Mouse (Mus musculus) liver (tissue): ENCODE data around the gene Dram1.
"Not testable (repeated sequence)": the region's sequence is repeated elsewhere in the genome, so short reads cannot be mapped to it uniquely, and the experiment has no call there.

Experiments used
- DNase-seq: peaks from one replicate; pipeline ENCODE4 v3.0.0-alpha.2; 2020; ENCODE audit warnings: mixed read lengths

Dram1 gene

DNA sequence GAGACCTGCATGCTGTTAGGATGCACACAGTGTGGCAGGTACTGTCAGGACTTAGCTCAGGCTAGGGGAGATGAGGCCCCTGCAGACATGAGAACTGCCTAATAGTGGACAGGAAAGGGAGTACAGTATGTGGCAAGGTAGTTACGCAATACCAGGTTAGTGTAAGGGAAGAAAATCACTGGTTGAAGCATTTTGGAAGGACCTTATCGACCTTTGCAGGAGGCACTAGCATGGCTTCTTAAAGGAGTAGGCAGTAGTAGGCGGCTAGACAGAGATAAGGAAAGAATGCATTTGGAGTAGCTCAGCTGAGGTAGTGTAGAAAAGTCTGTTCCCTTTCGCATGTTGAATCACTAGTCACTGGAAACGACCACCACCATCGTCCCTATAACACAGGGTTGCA is 6.9 kb upstream of the Dram1 start:
- no peak for DNase-seq

DNA sequence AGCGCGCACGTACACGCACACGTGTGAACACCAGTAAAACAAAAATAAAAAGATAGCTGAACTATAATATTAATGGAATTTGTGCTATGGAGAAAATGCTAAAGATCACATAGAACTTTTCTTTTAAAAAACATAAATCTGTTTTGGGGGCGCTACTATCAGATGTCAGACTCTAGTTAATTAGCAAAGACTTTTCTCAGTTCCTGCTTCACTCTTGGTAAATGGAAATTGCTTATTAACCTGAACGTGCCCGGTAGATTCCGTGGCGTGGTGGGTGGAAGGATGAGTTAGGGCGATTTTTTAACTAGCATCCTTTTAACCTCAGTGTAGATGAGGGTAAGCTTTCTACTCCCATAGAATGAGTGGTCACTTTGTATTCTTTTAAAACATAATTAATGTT is 6.4 kb upstream of the Dram1 start:
- no peak for DNase-seq

DNA sequence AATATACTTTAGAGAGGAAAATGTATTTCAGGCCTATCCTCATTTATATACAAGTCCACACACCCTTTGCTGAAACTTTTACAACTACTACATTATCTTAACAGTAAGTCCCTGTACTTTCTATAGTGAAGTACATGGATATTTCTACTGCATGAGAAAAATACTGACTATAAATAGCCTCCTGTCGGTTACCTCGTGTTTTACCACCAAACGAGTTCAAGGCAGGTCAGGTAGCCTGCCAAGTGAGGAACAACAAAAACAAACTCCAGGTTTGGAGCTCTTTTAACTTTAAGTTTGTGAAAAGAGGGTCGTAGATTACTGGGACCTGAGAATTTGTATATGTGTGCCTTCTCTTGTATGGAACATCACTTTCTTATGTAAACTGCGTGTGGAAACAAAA is 5.2 kb upstream of the Dram1 start:
- DNase-seq, result no peak

DNA sequence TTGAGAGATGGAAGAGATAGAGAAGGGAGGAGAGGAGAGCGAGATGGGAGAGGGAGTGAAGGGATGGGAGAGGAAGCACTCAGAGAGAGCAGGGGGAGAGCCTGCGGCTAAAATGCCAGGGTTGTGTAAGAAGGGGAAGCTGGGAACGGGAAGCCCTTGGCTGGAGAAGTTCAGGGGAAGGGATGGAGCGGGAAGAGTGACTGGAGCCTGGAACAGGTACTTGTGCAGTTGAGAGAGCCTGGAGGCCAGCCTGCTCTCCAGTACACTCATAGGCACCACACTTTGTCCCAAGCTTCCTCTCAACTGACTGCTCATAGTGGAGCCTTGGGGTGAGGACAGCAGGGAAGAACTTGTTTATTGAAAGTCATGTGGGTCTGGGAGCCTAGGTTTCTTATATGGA is 4.6 kb upstream of the Dram1 start:
- no peak for DNase-seq

DNA sequence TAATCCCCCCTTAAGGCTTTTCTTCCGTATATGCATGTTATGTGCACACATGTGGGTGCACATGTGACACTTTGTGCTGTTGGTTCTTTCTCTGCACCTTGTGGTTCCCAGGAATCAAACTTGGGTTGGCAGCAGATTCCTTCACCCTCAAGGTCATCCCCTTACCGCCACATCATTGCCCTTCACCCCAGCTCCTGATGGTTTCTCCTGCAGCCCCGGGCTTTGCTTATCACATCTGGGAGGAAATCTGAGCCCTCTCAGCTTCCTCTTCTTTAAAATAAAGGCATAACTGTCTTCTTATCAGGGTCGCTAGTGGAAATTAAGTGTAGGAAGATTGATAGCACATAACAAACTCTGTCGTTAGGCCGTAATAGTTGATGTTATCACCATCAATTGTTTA is 3.1 kb upstream of the Dram1 start:
- no peak for DNase-seq

DNA sequence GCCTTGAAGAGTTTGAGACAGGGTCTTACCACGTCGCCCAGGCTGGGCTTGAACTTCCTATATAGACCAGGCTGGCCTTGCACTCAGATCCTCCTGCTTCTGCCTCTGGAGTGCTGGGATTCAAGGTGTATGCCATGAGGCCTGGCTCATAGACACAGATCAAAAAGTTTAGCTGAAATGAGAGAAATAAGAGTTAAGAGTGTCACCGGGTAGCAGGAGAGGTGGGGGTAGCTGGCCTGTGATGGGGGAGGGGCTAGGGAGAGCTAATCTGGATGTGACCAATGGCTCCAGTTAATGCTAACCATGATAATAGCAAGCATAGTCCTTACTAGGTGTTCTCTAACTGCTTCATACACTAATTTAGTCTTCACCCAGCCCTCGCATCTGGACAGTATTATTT is 2.4 kb upstream of the Dram1 start:
- DNase-seq, result no peak

DNA sequence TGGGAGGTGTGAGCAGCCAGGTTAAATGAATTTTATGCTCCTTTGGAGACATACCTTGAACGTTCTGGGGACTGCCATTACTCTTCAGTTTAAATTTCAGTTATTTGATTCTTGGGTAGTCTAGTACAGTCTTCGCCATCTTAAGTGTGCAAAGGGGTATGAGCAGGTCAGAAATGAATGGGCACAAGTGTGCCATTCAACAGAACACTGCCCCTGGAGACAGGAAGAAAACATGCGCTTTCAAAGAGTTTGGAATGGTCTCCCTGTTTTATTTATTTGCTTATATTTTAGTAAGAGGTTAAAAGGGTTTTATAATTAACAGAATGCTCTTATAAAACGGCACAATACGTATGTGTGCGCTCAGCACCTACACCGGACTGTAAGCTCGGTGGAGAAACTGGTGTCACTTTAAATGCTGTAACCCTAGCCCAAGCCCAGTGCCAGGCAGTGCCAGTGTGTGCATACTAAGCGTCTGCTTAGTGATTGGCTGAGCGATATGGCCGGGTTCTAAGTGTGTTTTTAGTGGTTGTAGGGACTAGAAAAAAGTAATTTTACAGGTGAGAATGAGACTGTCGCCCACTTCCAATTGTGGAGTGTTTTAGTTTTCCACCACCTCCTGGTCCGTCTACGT is 1.7 kb upstream of the Dram1 start:
- DNase-seq, result no peak

DNA sequence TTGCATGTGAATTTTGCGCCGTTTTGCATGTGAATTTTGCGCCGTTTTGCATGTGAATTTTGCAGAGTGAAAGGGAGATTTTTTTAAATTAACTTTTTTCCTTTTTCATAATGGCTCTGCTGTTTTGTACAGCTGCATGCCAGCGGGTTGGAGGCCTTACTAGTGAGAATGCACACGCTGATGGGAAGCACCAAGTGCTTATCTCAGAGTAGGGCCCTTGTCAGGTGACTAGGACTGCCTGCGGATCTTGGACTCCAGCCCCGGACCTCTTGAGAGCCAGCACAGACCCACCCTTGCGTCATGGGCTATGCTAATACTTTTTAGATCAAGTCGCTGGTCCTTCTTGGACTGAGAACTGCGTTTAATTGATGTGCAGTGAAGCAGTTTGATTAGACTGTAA is 1.1 kb upstream of the Dram1 start:
- peak; percentile 73 for DNase-seq

DNA sequence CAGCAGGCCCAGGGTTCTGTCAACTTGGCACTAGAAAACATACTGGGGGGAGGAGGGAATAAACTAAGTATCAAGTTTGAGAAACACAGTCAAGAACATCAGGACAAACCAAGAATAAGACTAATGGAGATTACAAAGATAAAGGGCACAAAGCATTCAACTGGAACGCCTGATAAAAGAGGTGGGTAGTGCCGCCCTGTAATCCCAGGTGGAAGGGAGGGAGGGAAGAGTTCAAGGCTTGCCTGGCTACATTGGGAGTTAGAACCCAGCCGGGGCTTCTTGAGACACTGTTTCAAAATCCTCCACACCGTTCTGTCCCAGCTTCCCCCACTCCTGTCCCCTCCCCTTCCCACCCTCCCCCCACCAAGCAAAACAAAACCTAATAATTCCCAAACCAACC is 1.2 kb downstream of the Dram1 start:
- no peak for DNase-seq

DNA sequence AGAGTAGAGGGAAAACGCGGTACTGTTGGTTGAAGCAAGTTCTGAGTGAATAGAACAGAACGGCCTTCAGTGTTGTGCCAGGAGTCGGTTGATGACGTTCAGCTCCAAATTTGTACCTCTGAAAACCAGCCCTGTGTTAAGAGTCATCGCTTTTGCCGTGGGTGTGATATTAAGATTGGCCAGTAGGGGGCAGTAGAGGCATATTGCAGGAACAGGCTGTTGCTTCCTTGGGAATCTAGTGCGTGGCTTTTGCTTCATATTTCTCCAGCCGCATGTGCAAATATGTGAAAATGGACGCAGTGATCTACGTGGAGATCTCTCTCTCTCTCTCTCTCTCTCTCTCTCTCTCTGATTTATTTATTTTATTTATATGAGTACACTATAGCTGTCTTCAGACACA is 2.1 kb downstream of the Dram1 start:
- peak; percentile 82 for DNase-seq

DNA sequence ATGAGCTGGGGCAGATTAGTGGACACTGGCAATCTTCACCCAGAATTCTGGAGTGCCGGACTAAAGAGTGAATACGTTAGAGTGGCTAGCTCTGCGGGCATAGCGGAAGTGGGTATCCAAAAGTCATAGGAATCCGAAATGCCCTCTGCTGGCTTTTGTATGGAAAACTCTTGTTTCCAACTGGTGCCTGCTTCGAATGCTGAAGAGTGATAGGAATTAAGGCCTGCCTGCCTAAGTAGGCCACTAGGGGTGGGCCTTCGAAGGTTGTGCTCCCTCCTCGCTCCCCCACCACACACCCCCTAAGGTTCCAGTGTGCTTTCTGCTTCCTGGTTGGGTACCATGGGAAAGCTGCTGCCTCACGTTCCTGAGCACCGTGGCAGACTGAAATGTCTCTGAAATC is 3.9 kb downstream of the Dram1 start:
- DNase-seq, result no peak

DNA sequence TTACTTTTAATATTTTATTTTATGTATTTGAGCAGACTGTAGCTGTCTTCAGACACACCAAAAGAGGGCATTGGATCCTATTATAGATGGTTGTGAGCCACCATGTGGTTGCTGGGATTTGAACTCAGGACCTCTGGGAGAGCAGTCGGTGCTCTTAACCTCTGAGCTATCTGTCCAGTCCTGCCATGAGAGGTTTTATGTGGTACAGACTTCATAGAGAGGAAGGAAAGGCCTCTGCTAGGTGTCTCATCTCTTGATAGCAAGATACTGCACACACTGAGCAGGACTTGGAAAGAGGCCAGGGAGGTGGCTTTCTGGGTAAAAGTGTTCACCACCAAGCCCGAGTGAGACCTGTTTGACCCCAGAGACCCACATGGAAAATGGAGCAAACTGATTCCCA is 5.9 kb downstream of the Dram1 start:
- DNase-seq, result not testable (repeated sequence)

DNA sequence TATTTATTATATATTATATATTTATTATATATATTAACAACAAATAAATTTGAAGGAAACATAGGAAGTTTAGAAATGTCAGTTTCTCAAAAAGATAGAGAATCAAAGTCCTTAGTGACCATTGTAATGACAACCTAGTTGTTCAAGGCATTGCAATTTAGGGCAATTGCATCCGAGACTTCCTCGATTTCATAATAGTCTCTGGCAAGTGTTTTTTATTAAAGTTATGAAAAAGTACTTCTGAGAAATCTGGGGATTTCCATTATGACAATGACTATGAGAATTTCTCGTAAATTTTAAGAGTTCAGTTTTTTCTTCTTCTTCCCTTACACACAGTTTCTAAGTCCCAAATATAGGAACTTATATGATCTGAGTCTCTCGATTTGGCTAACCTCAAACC is 6.4 kb downstream of the Dram1 start:
- no peak for DNase-seq

DNA sequence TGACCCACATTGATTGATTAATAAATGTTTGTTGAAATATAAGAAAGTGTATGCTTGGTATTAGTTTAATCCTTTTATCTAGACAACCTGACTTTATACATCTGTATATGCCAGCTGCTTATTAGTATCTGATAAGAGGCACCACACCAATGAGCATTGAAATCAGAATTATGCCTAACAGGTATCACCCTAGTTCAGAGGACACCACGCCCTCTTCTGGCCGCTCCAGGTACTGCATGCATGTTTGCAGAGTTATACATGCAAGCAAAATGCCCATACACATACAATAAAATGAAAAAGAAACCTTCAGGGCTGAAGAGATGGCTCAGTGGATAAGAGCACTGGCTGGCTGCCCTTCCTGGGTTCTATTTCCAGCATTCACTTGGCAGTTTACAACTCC is 7.1 kb downstream of the Dram1 start:
- peak; percentile 45 for DNase-seq

DNA sequence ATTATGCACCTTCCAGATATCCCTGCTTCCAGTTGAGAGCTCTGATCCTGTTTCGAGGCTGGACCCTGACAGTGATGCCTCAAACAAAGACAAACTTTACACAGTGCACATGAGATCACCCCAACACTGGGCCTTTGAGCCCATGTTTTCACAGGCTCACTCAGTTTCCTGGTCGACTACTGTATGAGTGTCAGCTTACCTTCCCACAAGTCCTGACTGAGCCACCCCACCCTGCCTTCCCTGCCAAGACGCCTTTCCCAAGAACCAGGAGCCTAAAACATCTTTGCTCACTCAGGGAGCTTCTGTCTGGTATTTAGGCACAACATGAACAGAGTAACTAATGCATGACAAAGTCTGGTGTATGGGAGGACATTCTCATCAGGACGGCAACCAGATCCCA is 9.6 kb downstream of the Dram1 start:
- DNase-seq, result no peak

DNA sequence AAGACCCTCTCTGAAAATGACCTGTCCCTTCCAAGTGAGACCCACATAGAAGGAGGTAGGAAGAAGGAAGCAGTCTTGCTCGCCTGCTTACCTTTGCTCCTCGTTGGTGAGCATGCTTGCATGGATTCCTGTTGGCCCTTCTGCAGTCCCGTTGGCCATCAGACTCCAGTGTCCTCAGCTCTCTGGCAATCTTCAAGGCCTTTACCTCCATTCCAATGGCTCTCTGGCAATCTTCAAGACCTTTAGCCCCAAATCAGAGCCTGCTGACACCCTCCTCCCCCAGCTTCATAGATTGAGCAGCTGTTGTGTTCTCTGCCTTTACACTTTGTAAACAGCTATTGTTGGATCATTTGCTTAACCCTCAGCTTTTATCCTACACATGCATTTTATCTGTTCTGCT is 14.7 kb downstream of the Dram1 start:
- DNase-seq, result no peak

DNA sequence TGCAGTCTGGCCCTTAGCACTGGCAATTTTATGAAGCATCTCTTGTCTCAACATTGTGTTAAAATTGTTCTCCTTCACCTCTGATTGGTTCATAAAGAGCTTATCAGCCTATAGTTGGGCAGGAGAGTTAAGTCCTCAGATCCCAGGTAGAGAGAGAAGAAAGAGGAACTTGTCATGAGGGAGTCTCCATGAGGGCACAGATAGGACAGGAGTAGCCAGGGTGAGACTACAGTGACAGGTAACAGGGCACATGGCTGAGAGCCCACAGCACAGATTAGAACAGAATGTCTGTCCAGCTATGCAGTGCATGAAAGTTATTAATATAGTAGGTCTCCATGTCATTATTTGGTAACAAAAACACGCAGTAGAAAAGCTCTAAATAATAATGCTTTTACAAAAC is 16.7 kb downstream of the Dram1 start:
- no peak for DNase-seq

DNA sequence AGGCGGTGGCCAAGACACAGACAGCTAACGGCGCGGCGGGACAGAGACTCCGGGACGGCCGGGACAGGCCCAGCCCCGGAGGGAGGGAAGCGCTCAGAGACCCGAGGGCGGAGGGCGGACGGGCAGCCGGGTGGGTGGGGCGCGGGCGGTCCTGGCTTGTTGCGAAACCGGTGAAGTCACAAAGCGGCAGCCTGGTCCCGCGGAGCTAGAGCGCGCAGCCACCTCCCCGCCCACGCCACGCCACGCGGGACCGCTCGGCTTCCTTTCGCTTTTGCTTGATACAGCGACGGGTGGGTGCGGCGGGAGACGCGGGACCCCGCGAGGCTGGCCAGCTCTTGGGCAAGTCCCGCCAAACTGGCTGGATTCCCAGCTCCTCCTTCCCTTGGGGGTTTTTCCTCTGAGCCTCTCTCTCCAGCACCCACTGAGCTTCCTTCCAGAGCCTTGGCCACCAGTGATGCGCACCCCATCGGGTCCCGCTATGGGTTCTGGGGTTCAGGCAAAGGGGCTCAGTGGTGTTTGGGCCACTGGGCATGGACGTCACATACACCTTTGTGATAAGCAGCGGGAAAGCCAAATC is 21.8 kb downstream of the Dram1 start:
- peak; percentile 76 for DNase-seq

DNA sequence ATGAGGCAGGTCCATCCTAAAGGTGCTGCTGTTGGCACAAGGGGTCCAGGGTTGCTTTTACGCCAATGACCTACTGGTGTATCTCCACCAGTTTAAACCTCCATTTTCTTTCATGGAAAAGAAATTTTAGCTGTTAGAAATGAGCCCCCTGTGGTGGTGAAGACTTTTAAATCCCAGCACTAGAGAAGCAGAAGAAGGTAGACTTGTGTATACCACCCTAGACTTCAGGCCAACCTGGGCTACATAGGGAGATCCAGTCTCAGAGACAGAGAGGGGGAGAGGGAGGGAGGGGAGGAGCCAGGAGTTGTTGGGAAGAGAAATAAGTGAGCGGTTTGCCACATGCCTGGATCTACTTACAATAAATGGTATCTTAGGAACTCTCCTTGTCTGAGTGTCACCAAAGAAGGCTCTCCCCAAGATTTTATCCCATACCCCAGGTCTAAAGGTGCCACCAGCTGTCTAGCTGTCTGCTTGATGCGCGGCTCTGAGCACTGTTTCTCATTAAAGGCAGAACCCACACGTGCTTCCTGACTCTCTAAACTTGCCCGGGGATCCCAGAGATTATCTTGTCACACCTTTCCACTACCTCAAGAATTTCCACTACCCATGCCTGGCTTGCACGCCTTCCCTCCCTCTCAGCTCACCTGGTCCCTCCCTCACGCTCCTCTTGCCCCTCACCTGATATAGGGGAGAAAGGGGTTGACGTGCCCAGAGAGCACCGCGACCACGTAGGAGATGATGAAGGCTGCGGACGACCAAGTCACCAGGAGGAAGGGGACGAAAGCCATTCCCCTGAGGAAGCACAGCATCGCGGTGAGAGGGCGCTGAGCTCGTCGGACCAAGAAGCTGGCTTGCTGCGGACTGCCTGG is 22.5 kb downstream of the Dram1 start:
- DNase-seq, result no peak

DNA sequence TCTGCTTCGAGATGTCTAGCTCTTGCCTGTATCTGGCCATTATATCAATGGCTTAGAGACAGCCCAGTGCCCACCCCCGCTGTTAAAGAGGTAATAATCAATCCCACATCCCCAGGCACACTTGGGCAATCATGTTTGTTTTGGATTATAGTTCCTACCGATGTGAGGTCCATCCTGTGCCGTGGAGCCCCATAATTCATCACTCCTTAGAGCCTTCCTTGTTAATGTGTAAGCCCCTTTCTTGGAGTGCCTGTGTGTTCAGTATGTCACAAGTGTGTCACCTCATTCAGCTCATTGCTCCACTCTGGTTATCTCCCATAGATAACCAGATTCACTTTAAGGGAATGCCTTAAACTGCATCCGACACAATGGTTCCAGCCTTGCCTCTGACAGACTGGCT is 24.3 kb downstream of the Dram1 start:
- DNase-seq, result no peak

DNA sequence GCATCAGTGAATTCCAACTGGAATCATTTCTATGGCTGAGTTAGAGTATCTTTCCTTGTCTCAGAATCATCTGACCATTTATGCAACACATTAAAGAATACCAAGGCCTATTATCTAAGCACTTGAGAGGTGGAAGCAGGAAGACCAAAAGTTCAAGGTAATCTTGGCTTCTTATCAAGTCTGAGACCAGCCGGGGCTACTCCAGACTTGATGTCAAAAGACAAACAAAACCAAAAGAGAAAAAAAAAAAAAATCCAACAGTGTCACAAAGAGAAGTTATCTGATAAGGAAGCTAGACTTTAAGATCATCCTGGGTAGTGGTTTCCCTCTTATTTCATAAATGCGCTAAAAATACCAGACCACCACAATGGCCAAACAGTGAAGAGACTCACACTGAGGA is 26.3 kb downstream of the Dram1 start:
- no peak for DNase-seq

DNA sequence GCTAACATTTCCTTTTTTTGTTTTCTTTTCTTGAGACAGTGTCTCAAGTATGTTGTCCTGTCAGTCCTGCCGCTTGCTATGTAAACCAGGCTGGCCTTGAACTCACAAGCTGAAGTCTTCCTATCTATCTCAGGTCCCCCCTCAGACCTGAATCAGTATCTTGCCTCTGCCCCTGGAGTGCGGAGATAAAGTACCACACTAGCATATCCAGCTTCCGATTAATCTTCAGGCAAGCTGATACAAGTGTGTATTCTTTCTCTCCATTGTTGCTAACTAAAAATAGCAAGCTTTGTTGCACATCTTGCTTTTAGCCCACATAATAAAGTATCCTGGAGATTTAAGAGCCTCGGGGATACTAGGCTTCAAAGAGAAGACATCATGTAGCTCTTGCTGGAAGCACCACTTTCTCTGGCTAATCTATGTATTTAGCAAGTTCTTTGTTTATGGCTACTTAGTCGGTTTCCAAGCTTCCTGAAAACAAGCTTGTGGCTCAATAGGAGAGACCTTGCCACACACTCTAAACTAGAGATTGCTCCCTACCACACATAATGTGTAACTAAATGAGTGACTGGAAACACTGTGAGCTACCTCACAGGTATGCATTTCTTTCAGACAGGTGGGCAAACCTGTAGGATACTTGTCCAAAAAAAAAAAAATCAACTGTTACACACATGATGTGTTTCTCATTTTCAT is 27.3 kb downstream of the Dram1 start:
- DNase-seq, result no peak

DNA sequence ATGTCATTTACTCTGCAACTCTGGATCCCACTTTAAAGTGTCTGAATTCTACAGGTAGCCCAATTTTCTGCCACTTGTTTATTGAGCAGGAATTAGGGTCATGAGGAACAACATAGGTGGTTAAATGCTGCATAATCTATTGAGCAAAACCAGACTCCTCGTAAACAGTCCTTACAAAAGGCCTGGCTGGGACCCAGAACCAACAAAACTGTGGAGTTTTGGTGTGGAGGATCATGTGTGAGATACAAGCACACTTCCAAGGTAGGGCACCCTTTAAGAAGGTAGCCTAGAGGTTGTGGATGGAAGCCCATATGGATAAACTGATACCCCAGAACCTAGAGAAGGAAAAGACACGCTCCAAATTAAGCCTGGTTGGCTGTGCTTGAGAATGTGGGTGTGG is 28.2 kb downstream of the Dram1 start:
- no peak for DNase-seq

DNA sequence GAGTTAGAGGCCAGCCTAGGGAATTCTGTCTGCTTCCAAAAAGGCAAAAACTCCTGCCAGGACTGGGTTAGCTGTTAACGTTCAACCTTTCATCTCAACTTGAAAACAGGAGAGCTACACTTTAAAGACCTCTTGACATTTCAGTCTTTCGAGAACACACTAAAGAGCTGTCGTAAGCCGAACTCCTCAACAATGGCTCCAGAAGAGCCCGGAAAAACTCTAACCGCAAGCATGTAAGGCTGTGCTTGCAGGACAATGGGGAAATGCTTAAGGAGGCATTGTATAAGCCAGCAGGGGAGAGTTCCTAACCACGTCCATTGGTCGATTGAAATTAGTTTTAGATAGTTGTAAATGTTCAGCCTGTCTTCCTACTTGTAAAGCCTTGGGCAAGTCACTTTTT is 29.1 kb downstream of the Dram1 start:
- no peak for DNase-seq
